Mouse (Mus musculus): ENCODE measurements around the gene Gdf11. TPM values are rescaled to one million over a fixed set of nuclear protein-coding genes. Genes with fewer than 3 reads are reported as not detected.

The Gdf11 gene
- polyA plus RNA-seq, 1 experiment from 2014 or later, result 4.5 TPM

DNA sequence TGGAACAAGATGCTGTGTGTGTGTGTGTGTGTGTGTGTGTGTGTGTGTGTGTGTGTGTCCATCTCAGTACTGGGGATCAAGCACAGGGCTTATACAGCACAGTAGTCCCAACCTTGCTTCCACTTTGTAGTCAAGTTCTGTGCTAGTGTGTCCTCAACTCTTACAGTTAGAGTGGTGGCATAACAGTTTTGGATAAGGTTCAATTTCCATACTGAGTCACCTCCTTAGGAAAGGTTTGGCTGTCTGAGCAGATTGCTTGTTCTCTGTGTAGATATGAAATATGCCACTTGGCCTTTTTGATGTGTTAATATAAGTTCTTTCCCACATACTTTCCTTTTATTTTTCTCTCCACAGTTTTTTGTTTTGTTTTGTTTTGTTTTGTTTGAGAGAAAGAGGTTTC lies 13.2 kb downstream of the Gdf11 start:
- peaks cover 47% of the 10 kb centered on the region for H3K36me3 ChIP-seq (ENCODE audit: control insufficient read depth, insufficient read depth, low read length)
- H3K9me3 ChIP-seq (ENCODE audit: control insufficient read depth, low read length), result no peaks in the 10 kb centered on the region
- no peak overlapping the region for H3K27ac ChIP-seq (ENCODE audit: low read depth)
- no peak overlapping the region for H3K4me2 ChIP-seq (ENCODE audit: low read length)
- no peaks in the 10 kb centered on the region for H3K4me1 ChIP-seq (replicated peaks; ENCODE audit: control insufficient read depth, insufficient read depth, low read length)
- H3K27me3 ChIP-seq (replicated peaks; ENCODE audit: control insufficient read depth, insufficient read depth, low read length), result no peaks in the 10 kb centered on the region
- DNase-seq (ENCODE audit: low spot score) (no peak), ATAC-seq (replicated peaks; ENCODE audit: low FRiP score, low TSS enrichment, low read depth) (no peak; the same call in 1 of the 2 replicates)
- H3K4me3 ChIP-seq (ENCODE audit: low read depth, low read length), result no peak overlapping the region
- H3K9ac ChIP-seq (ENCODE audit: low read length), result no peak overlapping the region

DNA sequence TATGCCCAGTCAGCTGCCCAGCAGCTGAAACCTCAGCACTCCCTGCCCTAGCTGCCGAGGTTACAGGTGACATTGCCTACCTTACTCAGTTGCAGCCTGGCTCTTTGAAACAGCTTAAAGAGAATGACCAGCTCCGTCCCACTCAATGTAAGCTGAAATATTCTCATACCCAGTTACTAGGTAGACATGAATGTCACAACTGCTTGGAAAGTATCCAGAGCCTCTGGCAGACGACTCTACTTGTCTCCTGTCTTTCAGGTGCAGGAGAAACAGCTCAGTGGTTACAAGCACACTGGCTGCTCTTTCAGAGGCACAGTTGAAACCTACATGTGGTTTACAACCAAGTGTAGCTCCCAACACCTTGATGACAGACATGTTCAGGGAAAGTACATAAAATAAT lies 21.2 kb downstream of the Gdf11 start:
- peaks cover 77% of the 10 kb centered on the region for H3K36me3 ChIP-seq (ENCODE audit: control insufficient read depth, insufficient read depth, low read length)
- no peak overlapping the region for H3K9ac ChIP-seq (ENCODE audit: low read length)
- 88% methylated on average over 3 of the region's 3 CpGs for WGBS
- no peak overlapping the region for H3K27ac ChIP-seq (ENCODE audit: low read depth)
- ATAC-seq (replicated peaks; ENCODE audit: low FRiP score, low TSS enrichment, low read depth) (no peak), DNase-seq (ENCODE audit: low spot score) (no peak)
- no peaks in the 10 kb centered on the region for H3K4me1 ChIP-seq (replicated peaks; ENCODE audit: control insufficient read depth, insufficient read depth, low read length)
- H3K4me2 ChIP-seq (ENCODE audit: low read length), result no peak overlapping the region
- no peaks in the 10 kb centered on the region for H3K27me3 ChIP-seq (replicated peaks; ENCODE audit: control insufficient read depth, insufficient read depth, low read length)
- H3K4me3 ChIP-seq (ENCODE audit: low read depth, low read length), result no peak overlapping the region
- H3K9me3 ChIP-seq (ENCODE audit: control insufficient read depth, low read length), result no peaks in the 10 kb centered on the region

DNA sequence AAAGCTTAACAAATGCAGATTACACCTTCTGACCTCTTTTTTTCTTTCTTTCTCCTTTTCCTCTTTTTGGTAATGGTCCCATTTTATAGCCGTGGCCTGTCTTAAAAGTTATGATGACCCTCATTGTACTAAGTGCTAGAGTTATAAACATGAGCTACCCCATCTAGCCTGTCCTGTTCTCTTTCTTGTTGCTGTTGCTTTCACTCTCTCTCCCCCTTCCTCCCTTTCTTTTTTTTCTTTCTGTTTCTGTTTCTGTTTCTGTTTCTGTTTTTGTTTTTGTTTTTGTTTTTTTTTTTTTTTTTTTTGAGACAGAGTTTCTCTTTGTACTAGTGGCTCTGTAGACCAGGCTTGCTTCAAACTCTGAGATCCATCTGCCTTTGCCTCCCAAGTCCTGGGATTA lies 25.0 kb downstream of the Gdf11 start:
- H3K4me2 ChIP-seq (ENCODE audit: low read length), result no peak overlapping the region
- ATAC-seq (replicated peaks; ENCODE audit: low FRiP score, low TSS enrichment, low read depth) (no peak), DNase-seq (ENCODE audit: low spot score) (no peak)
- WGBS, result 87% methylated on average over 1 of the region's 1 CpGs
- H3K9ac ChIP-seq (ENCODE audit: low read length), result no peak overlapping the region
- no peak overlapping the region for H3K4me3 ChIP-seq (ENCODE audit: low read depth, low read length)
- H3K9me3 ChIP-seq (ENCODE audit: control insufficient read depth, low read length), result no peaks in the 10 kb centered on the region
- H3K27me3 ChIP-seq (replicated peaks; ENCODE audit: control insufficient read depth, insufficient read depth, low read length), result no peaks in the 10 kb centered on the region
- no peak overlapping the region for H3K27ac ChIP-seq (ENCODE audit: low read depth)
- peaks cover 66% of the 10 kb centered on the region for H3K36me3 ChIP-seq (ENCODE audit: control insufficient read depth, insufficient read depth, low read length)
- H3K4me1 ChIP-seq (replicated peaks; ENCODE audit: control insufficient read depth, insufficient read depth, low read length), result no peaks in the 10 kb centered on the region

DNA sequence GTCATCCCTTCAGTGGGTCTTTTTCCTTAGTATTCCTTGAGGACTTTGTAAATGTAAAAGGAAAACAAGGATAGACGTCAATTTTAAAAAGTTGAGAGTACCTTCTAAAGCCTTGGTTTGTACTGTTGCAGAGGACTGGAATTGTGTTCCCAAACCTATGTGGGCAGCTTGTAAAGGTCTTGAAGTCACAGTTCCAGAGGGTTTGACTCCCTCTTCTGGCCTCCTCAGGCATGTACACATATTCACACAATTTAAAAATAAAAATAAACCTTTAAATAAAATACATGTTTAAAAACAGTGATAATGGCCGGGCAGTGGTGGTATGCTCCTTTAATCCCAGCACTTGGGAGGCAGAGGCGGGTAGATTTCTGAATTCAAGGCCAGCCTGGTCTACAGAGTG lies 25.5 kb downstream of the Gdf11 start:
- Histone ChIP-seq H3K9ac (ENCODE audit: low read length) (no peak overlapping the region), H3K4me2 (ENCODE audit: low read length) (no peak overlapping the region), H3K36me3 (ENCODE audit: control insufficient read depth, insufficient read depth, low read length) (peaks cover 66% of the 10 kb centered on the region), H3K4me3 (ENCODE audit: low read depth, low read length) (no peak overlapping the region), H3K27ac (ENCODE audit: low read depth) (no peak overlapping the region), H3K4me1 (replicated peaks; ENCODE audit: control insufficient read depth, insufficient read depth, low read length) (no peaks in the 10 kb centered on the region), H3K27me3 (replicated peaks; ENCODE audit: control insufficient read depth, insufficient read depth, low read length) (no peaks in the 10 kb centered on the region), H3K9me3 (ENCODE audit: control insufficient read depth, low read length) (no peaks in the 10 kb centered on the region)
- ATAC-seq (replicated peaks; ENCODE audit: low FRiP score, low TSS enrichment, low read depth) (no peak), DNase-seq (ENCODE audit: low spot score) (no peak)
- WGBS, result 84% methylated on average over 3 of the region's 3 CpGs

DNA sequence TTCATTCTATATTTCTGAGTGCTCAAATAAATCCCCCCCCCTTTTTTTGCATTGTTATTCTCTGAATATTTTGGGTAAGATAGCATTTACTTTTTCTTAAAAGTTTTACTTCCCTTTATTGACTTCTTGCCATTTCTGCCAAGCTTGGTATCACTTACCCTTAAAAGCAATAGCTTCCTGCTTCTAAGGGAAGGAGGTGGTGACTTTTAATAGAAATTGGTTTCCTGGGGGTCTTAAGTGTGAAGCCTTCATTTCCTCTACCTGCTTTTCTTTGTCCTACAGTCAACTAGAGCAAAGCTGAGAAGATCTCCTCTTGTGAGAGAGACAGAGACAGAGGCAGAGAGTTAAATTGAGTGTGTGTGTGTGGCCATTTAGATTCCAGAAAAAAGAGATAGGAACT lies 30.3 kb downstream of the Gdf11 start:
- no peaks in the 10 kb centered on the region for H3K27me3 ChIP-seq (replicated peaks; ENCODE audit: control insufficient read depth, insufficient read depth, low read length)
- no peak overlapping the region for H3K4me3 ChIP-seq (ENCODE audit: low read depth, low read length)
- no peak for ATAC-seq (replicated peaks; ENCODE audit: low FRiP score, low TSS enrichment, low read depth)
- no peaks in the 10 kb centered on the region for H3K9me3 ChIP-seq (ENCODE audit: control insufficient read depth, low read length)
- H3K27ac ChIP-seq (ENCODE audit: low read depth), result no peak overlapping the region
- H3K36me3 ChIP-seq (ENCODE audit: control insufficient read depth, insufficient read depth, low read length), result peaks cover 65% of the 10 kb centered on the region
- no peaks in the 10 kb centered on the region for H3K4me1 ChIP-seq (replicated peaks; ENCODE audit: control insufficient read depth, insufficient read depth, low read length)
- no peak overlapping the region for H3K9ac ChIP-seq (ENCODE audit: low read length)
- DNase-seq (ENCODE audit: low spot score), result no peak
- H3K4me2 ChIP-seq (ENCODE audit: low read length), result no peak overlapping the region

DNA sequence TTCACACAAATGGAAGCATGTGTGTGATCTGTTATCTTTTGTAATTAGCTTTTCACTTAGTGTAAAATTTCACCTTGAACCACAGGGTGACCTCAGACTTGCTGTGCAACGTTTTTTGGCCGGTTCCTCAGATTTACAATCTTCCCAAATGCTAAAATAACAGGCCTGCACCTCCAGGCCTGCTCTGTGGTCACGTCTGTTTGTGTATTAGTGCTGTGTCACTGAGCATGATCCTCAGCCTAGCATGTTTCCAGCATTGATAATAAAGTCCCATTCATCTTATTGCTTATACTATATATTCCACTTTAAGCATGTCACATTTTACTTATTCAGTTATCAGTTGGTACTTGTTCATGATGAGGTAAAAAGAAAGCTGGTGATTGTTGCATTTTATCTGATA lies 41.2 kb downstream of the Gdf11 start:
- no peak overlapping the region for H3K9ac ChIP-seq (ENCODE audit: low read length)
- H3K9me3 ChIP-seq (ENCODE audit: control insufficient read depth, low read length), result no peaks in the 10 kb centered on the region
- H3K4me3 ChIP-seq (ENCODE audit: low read depth, low read length), result no peak overlapping the region
- H3K27ac ChIP-seq (ENCODE audit: low read depth), result no peak overlapping the region
- H3K4me2 ChIP-seq (ENCODE audit: low read length), result no peak overlapping the region
- WGBS, result 74% methylated on average over 3 of the region's 3 CpGs
- no peaks in the 10 kb centered on the region for H3K27me3 ChIP-seq (replicated peaks; ENCODE audit: control insufficient read depth, insufficient read depth, low read length)
- ATAC-seq (replicated peaks; ENCODE audit: low FRiP score, low TSS enrichment, low read depth) (no peak), DNase-seq (ENCODE audit: low spot score) (no peak)
- peaks cover 76% of the 10 kb centered on the region for H3K36me3 ChIP-seq (ENCODE audit: control insufficient read depth, insufficient read depth, low read length)
- H3K4me1 ChIP-seq (replicated peaks; ENCODE audit: control insufficient read depth, insufficient read depth, low read length), result no peaks in the 10 kb centered on the region

DNA sequence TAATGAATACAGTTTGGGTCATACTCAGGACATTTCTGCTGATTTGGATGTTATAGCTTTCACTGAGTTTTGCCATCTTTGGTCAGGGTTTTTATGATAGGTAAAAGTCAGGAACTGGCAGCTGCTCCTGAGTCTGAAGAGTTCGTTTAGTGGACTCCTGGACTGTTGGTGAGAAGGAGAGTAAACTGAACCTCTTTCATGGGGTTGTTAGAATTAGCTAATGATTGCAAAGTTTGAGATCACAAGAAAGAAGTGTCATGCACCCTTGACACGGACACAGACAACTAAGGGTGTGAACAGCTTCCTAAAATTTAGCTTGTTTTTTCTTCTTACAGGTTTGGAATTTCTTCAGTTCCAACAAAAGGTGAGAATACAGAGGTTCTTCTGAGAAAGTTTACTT lies 43.1 kb downstream of the Gdf11 start:
- no peak overlapping the region for H3K9ac ChIP-seq (ENCODE audit: low read length)
- ATAC-seq (replicated peaks; ENCODE audit: low FRiP score, low TSS enrichment, low read depth) (no peak), DNase-seq (ENCODE audit: low spot score) (no peak)
- H3K4me2 ChIP-seq (ENCODE audit: low read length), result no peak overlapping the region
- H3K27ac ChIP-seq (ENCODE audit: low read depth), result no peak overlapping the region
- H3K27me3 ChIP-seq (replicated peaks; ENCODE audit: control insufficient read depth, insufficient read depth, low read length), result no peaks in the 10 kb centered on the region
- H3K4me3 ChIP-seq (ENCODE audit: low read depth, low read length), result no peak overlapping the region
- H3K4me1 ChIP-seq (replicated peaks; ENCODE audit: control insufficient read depth, insufficient read depth, low read length), result no peaks in the 10 kb centered on the region
- WGBS, result 59% methylated on average over 2 of the region's 2 CpGs
- no peaks in the 10 kb centered on the region for H3K9me3 ChIP-seq (ENCODE audit: control insufficient read depth, low read length)
- H3K36me3 ChIP-seq (ENCODE audit: control insufficient read depth, insufficient read depth, low read length), result peaks cover 80% of the 10 kb centered on the region

DNA sequence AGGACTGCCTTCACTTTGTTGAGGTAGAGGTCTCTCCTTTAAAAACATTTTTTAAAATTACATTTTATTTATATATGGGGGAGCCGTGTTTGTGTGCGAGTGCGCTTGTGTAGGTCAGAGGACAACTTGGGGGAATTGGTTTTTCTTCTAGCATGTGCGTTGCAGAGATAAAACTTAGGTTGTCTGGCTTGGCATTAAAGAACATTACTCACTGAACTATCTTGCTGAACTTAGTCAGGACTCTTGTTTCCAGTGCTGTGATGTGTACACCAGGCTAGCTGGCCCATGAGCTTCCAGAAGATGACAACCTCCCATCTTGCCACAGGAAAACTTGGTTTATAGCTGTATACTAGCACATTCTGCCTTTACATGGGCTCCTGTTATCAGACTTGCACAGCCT lies 44.9 kb downstream of the Gdf11 start:
- H3K36me3 ChIP-seq (ENCODE audit: control insufficient read depth, insufficient read depth, low read length), result peaks cover 81% of the 10 kb centered on the region
- H3K9ac ChIP-seq (ENCODE audit: low read length), result no peak overlapping the region
- no peak for DNase-seq (ENCODE audit: low spot score)
- H3K4me3 ChIP-seq (ENCODE audit: low read depth, low read length), result no peak overlapping the region
- no peak overlapping the region for H3K27ac ChIP-seq (ENCODE audit: low read depth)
- no peaks in the 10 kb centered on the region for H3K4me1 ChIP-seq (replicated peaks; ENCODE audit: control insufficient read depth, insufficient read depth, low read length)
- no peaks in the 10 kb centered on the region for H3K27me3 ChIP-seq (replicated peaks; ENCODE audit: control insufficient read depth, insufficient read depth, low read length)
- no peak for ATAC-seq (replicated peaks; ENCODE audit: low FRiP score, low TSS enrichment, low read depth)
- 93% methylated on average over 4 of the region's 4 CpGs for WGBS
- H3K4me2 ChIP-seq (ENCODE audit: low read length), result no peak overlapping the region
- no peaks in the 10 kb centered on the region for H3K9me3 ChIP-seq (ENCODE audit: control insufficient read depth, low read length)

DNA sequence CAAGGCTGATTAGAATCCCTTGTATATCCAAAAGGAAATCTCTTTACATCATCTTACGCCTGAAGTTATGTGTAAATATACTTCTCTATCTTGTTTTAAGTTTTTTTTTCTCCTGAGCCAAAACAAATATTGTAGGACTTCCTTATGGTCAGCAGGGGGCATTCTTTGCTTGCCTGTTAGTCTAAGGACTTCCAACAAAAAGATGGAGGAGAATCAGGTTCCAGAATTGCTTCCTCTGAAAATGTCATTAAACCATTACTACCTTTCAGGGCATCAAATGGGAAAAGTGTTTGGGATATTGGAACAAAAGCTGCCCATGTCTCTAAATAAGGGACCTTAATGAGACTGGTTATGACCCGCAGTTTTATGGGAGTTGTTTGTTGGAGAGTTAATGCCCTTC lies 46.0 kb downstream of the Gdf11 start:
- no peak for DNase-seq (ENCODE audit: low spot score)

More for the DNA sequence above, 46.0 kb downstream of the Gdf11 start:
- no peak overlapping the region for H3K4me3 ChIP-seq (ENCODE audit: low read depth, low read length)
- WGBS, result 74% methylated on average over 2 of the region's 2 CpGs
- H3K9me3 ChIP-seq (ENCODE audit: control insufficient read depth, low read length), result no peaks in the 10 kb centered on the region
- ATAC-seq (replicated peaks; ENCODE audit: low FRiP score, low TSS enrichment, low read depth), result no peak
- no peaks in the 10 kb centered on the region for H3K27me3 ChIP-seq (replicated peaks; ENCODE audit: control insufficient read depth, insufficient read depth, low read length)
- peaks cover 83% of the 10 kb centered on the region for H3K36me3 ChIP-seq (ENCODE audit: control insufficient read depth, insufficient read depth, low read length)
- no peak overlapping the region for H3K4me2 ChIP-seq (ENCODE audit: low read length)
- no peak overlapping the region for H3K27ac ChIP-seq (ENCODE audit: low read depth)
- H3K9ac ChIP-seq (ENCODE audit: low read length), result no peak overlapping the region
- no peaks in the 10 kb centered on the region for H3K4me1 ChIP-seq (replicated peaks; ENCODE audit: control insufficient read depth, insufficient read depth, low read length)
